Mouse (Mus musculus): ENCODE data around the gene Mvd. TPM values are rescaled to one million over a fixed set of nuclear protein-coding genes. Genes with fewer than 3 reads are reported as not detected.

Mvd gene
- total RNA-seq (2023): 10 to 100 TPM; 27.0 to 27.9 TPM

GRCm38 (mm10) chr8:122443262-122444006 lies at the start of gene Mvd:
TSS of gene Mvd (minus strand) at chr8:122443422.

GRCm38 (mm10) chr8:122475580-122476320 lies 32.5 kb upstream of the Mvd start, which contains the start of the genes Rnf166 and Ctu2:
TSS of gene Rnf166 (minus strand) at chr8:122476064.
TSS of gene Ctu2 (plus strand) at chr8:122476143.

GRCm38 (mm10) chr8:122460524-122461472 lies 17.6 kb upstream of the Mvd start, which contains the start of gene Snai3:
TSS of gene Snai3 (minus strand) at chr8:122460733.

GRCm38 (mm10) chr8:122432443-122433268 lies 10.6 kb downstream of the Mvd start, which contains the start of gene Cyba:
TSS of gene Cyba (minus strand) at chr8:122432930.

GRCm38 (mm10) chr8:122421376-122422070 lies 21.7 kb downstream of the Mvd start, which contains the start of gene Il17c:
TSS of gene Il17c (plus strand) at chr8:122422020.

Other genes starting within 250 kb of the Mvd start
- 1 to 10 TPM; 6.2 to 8.8 TPM for gene Zfpm1, start 161.3 kb downstream of the Mvd start, total RNA-seq (2023)
- gene Trhr2, start 82.7 kb downstream of the Mvd start, total RNA-seq (2023): not detected
- gene Zc3h18, start 66.8 kb downstream of the Mvd start, total RNA-seq (2023): 10 to 100 TPM; 73.0 to 84.4 TPM
- under 1 TPM in 1 of 2 experiments, not detected in 1; 0.73 TPM for gene Il17c, start 21.4 kb downstream of the Mvd start, total RNA-seq (2023)
- gene Cyba, start 10.5 kb downstream of the Mvd start, total RNA-seq (2023): 100 to 1,000 TPM; 719 to 753 TPM
- gene Snai3, start 17.3 kb upstream of the Mvd start, total RNA-seq (2023): not detected
- gene Rnf166, start 32.6 kb upstream of the Mvd start, total RNA-seq (2023): 10 to 100 TPM; 79.5 to 90.9 TPM
- 10 to 100 TPM; 16.9 to 21.0 TPM for gene Ctu2, start 32.7 kb upstream of the Mvd start, total RNA-seq (2023)
- gene Piezo1, start 107.9 kb upstream of the Mvd start, total RNA-seq (2023): 100 to 1,000 TPM; 125 to 127 TPM
- 10 to 100 TPM; 23.8 to 29.1 TPM for gene Cdt1, start 124.6 kb upstream of the Mvd start, total RNA-seq (2023)
- 100 to 1,000 TPM; 142 to 157 TPM for gene Aprt, start 133.5 kb upstream of the Mvd start, total RNA-seq (2023)
- gene Galns, start 168.0 kb upstream of the Mvd start, total RNA-seq (2023): 10 to 100 TPM; 30.8 to 32.1 TPM
- gene Trappc2l, start 168.2 kb upstream of the Mvd start, total RNA-seq (2023): 10 to 100 TPM; 40.8 to 50.4 TPM
- gene Pabpn1l, start 179.3 kb upstream of the Mvd start, total RNA-seq (2023): under 1 TPM in 1 of 2 experiments, not detected in 1; 0.79 TPM